Mouse (Mus musculus) stomach, embryonic 14.5 days (tissue): ENCODE measurements at regions not wholly inside any gene's neighbourhood (a gene's known extent, or its start where the extent isn't known, plus 50 kb on each side); places are given as distances from the start of the nearest gene placed in this dataset.

Experiments
- ATAC-seq: fragments of 200-750 bp; cut with Nextera tagmentation; 2 replicates; pipeline ENCODE4 v1.8.0; 2017; ENCODE audit warnings: low read depth, moderate TSS enrichment; ENCODE audit not compliant: insufficient number of reproducible peaks, insufficient read depth, low FRiP score
- H3K27ac ChIP-seq: fragments of 300-500 bp; sonication (generic); 2 replicates; pipeline ENCODE4 v1.5.1; 2014; ENCODE audit warnings: mild to moderate bottlenecking, low read length, moderate library complexity, mixed read lengths
- H3K27me3 ChIP-seq: fragments of 300-500 bp; sonication (generic); 2 replicates; pipeline ENCODE4 v1.6.1; 2014; ENCODE audit warnings: low read length, control low read depth, mixed read lengths; ENCODE audit not compliant: control insufficient read depth, insufficient read depth
- H3K36me3 ChIP-seq: fragments of 300-500 bp; sonication (generic); 2 replicates; pipeline ENCODE4 v1.6.1; 2014; ENCODE audit warnings: mild to moderate bottlenecking, control low read depth, low read length, moderate library complexity, mixed read lengths; ENCODE audit not compliant: control insufficient read depth, insufficient read depth
- H3K4me1 ChIP-seq: fragments of 300-500 bp; sonication (generic); 2 replicates; pipeline ENCODE4 v1.6.1; 2014; ENCODE audit warnings: low read length, control low read depth, mixed read lengths; ENCODE audit not compliant: control insufficient read depth, insufficient read depth
- H3K4me2 ChIP-seq: fragments of 300-500 bp; sonication (generic); replicated peaks from 2 replicates; pipeline ENCODE4 v1.6.1; 2014; ENCODE audit warnings: low read depth, low read length, control low read depth
- H3K4me3 ChIP-seq: fragments of 300-500 bp; sonication (generic); 2 replicates; pipeline ENCODE4 v1.5.1; 2014; ENCODE audit warnings: low read depth, low read length, control low read depth
- H3K9ac ChIP-seq: fragments of 300-500 bp; sonication (generic); replicated peaks from 2 replicates; pipeline ENCODE4 v1.6.1; 2014; ENCODE audit warnings: low read depth, mild to moderate bottlenecking, control low read depth, low read length, moderate library complexity, mixed read lengths
- H3K9me3 ChIP-seq: fragments of 300-500 bp; sonication (generic); 2 replicates; pipeline ENCODE4 v1.6.1; 2016; ENCODE audit warnings: low read depth, low read length, control low read depth; ENCODE audit not compliant: control insufficient read depth
- WGBS: fragments of 180-500 bp; shearing (Covaris S2); extraction: QIAGEN DNeasy Blood & Tissue Kit; methylation state at CpG from one replicate; pipeline ENCODE4 v1.1.7; 2014; 5-methylcytosine and 5-hydroxymethylcytosine counted together

DNA sequence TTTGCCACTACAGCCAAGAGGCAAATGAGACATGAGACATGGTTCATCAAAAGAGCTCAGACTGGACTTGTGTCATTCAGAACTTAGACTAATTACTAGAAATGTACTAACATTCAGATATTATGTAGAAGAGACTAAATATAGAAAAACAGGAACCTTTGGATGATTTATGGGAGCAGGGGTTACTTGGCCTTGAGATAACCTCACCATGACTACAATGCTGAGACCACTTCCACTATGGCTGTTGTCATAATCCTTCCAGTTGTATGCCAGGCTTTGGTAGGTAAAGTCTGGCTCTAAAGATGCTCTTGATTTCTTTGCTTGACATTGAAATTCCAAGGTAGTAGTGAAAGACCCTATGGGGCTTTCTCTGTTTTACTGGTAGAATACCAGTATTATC is 369.3 kb upstream of the Thbs1 start:
- no peak overlapping the region for H3K27ac ChIP-seq
- no peaks in the 10 kb centered on the region for H3K27me3 ChIP-seq
- H3K9ac ChIP-seq, result no peak overlapping the region

GRCm38 (mm10) chr2:117743901-117744300 is 367.8 kb upstream of the Thbs1 start:
- Histone ChIP-seq H3K4me3 (no peak overlapping the region), H3K27me3 (no peaks in the 10 kb centered on the region), H3K9ac (no peak overlapping the region), H3K4me2 (no peak overlapping the region), H3K9me3 (peaks cover 4% of the 10 kb centered on the region; the same call in 1 of the 2 replicates), H3K4me1 (no peaks in the 10 kb centered on the region), H3K36me3 (no peaks in the 10 kb centered on the region), H3K27ac (no peak overlapping the region)
- 80% methylated on average over 1 of the region's 1 CpGs for WGBS
- no peak for ATAC-seq

More for the DNA sequence above, 369.3 kb upstream of the Thbs1 start:
- Histone ChIP-seq H3K36me3 (no peaks in the 10 kb centered on the region), H3K4me1 (no peaks in the 10 kb centered on the region), H3K4me2 (no peak overlapping the region), H3K9me3 (peaks cover 4% of the 10 kb centered on the region; the same call in 1 of the 2 replicates), H3K4me3 (no peak overlapping the region)
- no peak for ATAC-seq

- Histone ChIP-seq H3K9me3 (peaks cover 4% of the 10 kb centered on the region; the same call in 1 of the 2 replicates), H3K4me1 (no peaks in the 10 kb centered on the region), H3K4me2 (no peak overlapping the region), H3K4me3 (no peak overlapping the region), H3K36me3 (no peaks in the 10 kb centered on the region), H3K27me3 (no peaks in the 10 kb centered on the region), H3K9ac (no peak overlapping the region), H3K27ac (no peak overlapping the region)
- 72% methylated on average over 2 of the region's 2 CpGs for WGBS
- ATAC-seq, result no peak
Observed at GRCm38 (mm10) chr2:117745767-117746166, 365.9 kb upstream of the Thbs1 start.

DNA sequence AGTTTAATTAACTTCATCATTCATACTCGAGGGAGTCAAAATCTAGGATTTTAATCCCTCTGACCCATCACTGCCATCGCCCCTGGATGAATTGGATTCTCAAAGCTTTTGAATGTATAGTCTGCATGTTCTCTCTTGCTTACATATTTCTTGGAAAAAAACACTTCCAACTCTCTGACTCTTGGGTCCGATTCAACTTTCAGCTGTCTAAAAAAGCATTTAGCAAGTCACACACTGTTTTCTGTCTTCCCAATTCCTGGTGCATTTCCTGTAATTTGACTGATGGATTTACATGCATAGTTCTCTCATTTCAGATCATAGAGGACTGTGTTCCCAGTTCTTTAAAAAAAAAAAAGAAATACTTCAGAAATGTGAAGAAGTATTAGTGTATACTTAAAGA is 364.5 kb upstream of the Thbs1 start:
- no peak overlapping the region for H3K27ac ChIP-seq

GRCm38 (mm10) chr2:117748892-117749291 is 362.8 kb upstream of the Thbs1 start:
- ATAC-seq, result no peak
- Histone ChIP-seq H3K4me1 (no peaks in the 10 kb centered on the region), H3K27me3 (no peaks in the 10 kb centered on the region), H3K27ac (no peak overlapping the region), H3K36me3 (no peaks in the 10 kb centered on the region), H3K9ac (no peak overlapping the region), H3K4me2 (no peak overlapping the region), H3K9me3 (peaks cover 4% of the 10 kb centered on the region; the same call in 1 of the 2 replicates), H3K4me3 (no peak overlapping the region)
- 77% methylated on average over 4 of the region's 4 CpGs for WGBS

More for the DNA sequence above, 364.5 kb upstream of the Thbs1 start:
- H3K4me3 ChIP-seq, result no peak overlapping the region
- H3K36me3 ChIP-seq, result no peaks in the 10 kb centered on the region
- no peak for ATAC-seq
- H3K4me2 ChIP-seq, result no peak overlapping the region
- WGBS, result 64% methylated on average over 3 of the region's 3 CpGs
- no peaks in the 10 kb centered on the region for H3K27me3 ChIP-seq
- H3K9me3 ChIP-seq, result peaks cover 4% of the 10 kb centered on the region; the same call in 1 of the 2 replicates
- H3K9ac ChIP-seq, result no peak overlapping the region
- H3K4me1 ChIP-seq, result no peaks in the 10 kb centered on the region

DNA sequence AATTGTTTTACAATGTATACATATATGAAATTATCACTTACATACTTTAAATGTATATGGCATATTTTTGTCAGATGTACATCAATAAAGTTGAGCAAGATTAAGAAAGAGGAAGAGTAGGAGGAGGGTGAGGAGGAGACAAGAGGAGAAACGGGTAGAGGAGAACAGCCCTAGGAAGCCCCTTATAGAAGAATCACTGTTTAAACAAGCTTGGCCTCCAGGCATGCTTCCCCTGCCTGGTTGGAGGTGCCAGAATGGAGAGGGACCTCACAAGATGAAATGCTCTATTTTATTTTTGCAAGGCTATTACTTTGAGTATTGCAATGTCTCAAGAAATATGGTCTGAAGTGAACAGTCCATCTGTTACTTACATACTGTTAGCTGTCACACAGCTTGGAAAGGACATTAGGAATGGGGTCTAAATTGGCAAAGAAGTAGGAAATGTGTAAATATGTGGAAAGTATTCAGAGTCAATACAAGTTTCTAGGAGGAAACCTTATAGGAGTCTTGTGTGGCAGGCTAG is 352.1 kb upstream of the Thbs1 start:
- 52% methylated on average over 1 of the region's 1 CpGs for WGBS

DNA sequence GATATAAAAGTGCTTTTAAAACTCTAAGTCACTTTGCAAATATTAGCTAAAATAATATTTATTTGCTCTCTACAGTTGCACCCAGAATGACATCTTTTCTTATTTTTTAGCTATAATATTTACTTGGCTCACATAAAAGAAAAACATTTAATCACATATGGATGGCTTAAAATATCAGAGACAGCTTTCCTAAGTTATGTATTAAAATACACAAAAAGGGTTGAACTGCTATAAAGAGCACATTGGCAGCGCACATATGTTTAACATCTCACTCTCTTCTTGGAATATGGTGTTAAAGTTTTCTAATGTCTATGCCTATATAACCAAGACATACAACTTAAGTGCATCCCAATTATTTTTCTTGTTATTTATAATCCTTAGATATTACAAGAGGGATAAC is 348.0 kb upstream of the Thbs1 start:
- H3K36me3 ChIP-seq, result no peaks in the 10 kb centered on the region
- no peak overlapping the region for H3K4me2 ChIP-seq
- H3K27ac ChIP-seq, result 0 out of 2 replicates have a peak overlapping the region, but pooled peaks have one; percentile 71
- no peak overlapping the region for H3K9ac ChIP-seq
- H3K27me3 ChIP-seq, result no peaks in the 10 kb centered on the region
- H3K4me1 ChIP-seq, result peaks cover 4% of the 10 kb centered on the region; the same call in 1 of the 2 replicates
- WGBS, result 44% methylated on average over 1 of the region's 1 CpGs
- H3K4me3 ChIP-seq, result no peak overlapping the region
- H3K9me3 ChIP-seq, result no peaks in the 10 kb centered on the region
- peak; percentile 14; the same call in 1 of the 2 replicates for ATAC-seq

More for the DNA sequence above, 352.1 kb upstream of the Thbs1 start:
- no peak overlapping the region for H3K4me3 ChIP-seq
- no peak overlapping the region for H3K27ac ChIP-seq
- H3K9me3 ChIP-seq, result no peaks in the 10 kb centered on the region
- no peak overlapping the region for H3K9ac ChIP-seq
- no peaks in the 10 kb centered on the region for H3K27me3 ChIP-seq
- H3K4me1 ChIP-seq, result peaks cover 4% of the 10 kb centered on the region; the same call in 1 of the 2 replicates
- no peak overlapping the region for H3K4me2 ChIP-seq
- ATAC-seq, result no peak
- H3K36me3 ChIP-seq, result no peaks in the 10 kb centered on the region

- peaks cover 4% of the 10 kb centered on the region; the same call in 1 of the 2 replicates for H3K4me1 ChIP-seq
- H3K27ac ChIP-seq, result peak overlapping the region; percentile 3
- no peak overlapping the region for H3K9ac ChIP-seq
- no peak overlapping the region for H3K4me2 ChIP-seq
- H3K9me3 ChIP-seq, result no peaks in the 10 kb centered on the region
- H3K27me3 ChIP-seq, result no peaks in the 10 kb centered on the region
- no peaks in the 10 kb centered on the region for H3K36me3 ChIP-seq
- H3K4me3 ChIP-seq, result no peak overlapping the region
- ATAC-seq, result no peak
- 60% methylated on average over 5 of the region's 5 CpGs for WGBS
Observed at GRCm38 (mm10) chr2:117765572-117765971, 346.1 kb upstream of the Thbs1 start.

DNA sequence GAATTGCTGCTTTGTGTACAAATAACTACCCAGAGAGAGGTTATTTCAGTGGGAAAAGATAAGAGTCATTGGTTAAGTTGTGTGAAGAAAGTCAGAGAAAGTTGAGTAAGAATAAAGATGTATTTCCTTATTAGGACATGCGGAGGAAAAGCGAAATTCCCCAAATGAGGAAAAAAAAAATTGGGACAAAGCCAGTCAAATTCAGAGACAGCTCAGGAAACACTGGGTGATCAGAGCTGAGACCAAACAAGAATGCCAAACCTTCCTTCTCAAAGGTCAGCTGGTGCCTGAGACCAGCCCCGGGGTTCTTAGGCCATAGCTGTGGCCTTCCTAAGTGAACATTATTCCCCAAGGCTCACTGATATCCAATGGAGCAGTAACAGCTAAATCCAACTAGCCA is 345.2 kb upstream of the Thbs1 start:
- no peak overlapping the region for H3K9ac ChIP-seq
- H3K27me3 ChIP-seq, result no peaks in the 10 kb centered on the region
- H3K9me3 ChIP-seq, result no peaks in the 10 kb centered on the region
- no peak overlapping the region for H3K4me2 ChIP-seq
- WGBS, result 88% methylated on average over 3 of the region's 3 CpGs
- peaks cover 4% of the 10 kb centered on the region; the same call in 1 of the 2 replicates for H3K4me1 ChIP-seq
- no peak for ATAC-seq
- no peak overlapping the region for H3K27ac ChIP-seq
- H3K36me3 ChIP-seq, result no peaks in the 10 kb centered on the region
- no peak overlapping the region for H3K4me3 ChIP-seq
